Mouse (Mus musculus): ENCODE data around the gene Rbfox3. TPM values are rescaled to one million over a fixed set of nuclear protein-coding genes. Genes with fewer than 3 reads are reported as not detected.

The Rbfox3 gene
- total and polyA plus RNA-seq, 3 experiments, result not detected

DNA sequence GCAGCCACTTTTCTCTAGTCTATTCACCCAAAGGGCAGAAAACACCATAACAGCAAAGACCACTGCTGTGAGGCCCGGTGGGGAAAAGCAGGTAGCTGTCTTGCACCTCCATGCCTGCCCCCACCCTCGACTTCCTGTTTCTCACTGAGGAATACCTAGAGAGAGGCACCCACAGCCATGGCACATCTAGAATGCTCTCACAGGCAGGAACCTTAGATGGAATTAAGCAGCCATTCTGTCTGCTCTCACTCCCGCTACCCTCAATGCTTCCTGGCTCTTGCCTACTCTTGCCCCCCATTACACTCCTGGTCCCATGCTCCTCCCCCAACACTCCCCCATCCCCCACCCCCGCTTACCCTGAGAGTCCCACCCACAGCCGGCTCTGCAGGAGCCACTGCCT lies 20.9 kb downstream of the Rbfox3 start:
- Histone ChIP-seq H3K36me3 (replicated peaks in 1 of 2; ENCODE audit: control insufficient read depth in 1 of 2, insufficient read depth in 1 of 2, low read length in 1 of 2) (no peaks in the 10 kb centered on the region), H3K4me2 (ENCODE audit: insufficient read depth, low read depth, poor library complexity, severe bottlenecking) (no peak overlapping the region), H3K79me2 (replicated peaks; ENCODE audit: control insufficient read depth, extremely low read depth, insufficient read depth, poor library complexity, severe bottlenecking) (no peaks in the 10 kb centered on the region), H3K4me3 (replicated peaks in 1 of 3; ENCODE audit: low read depth in 2 of 3, low read length in 2 of 3, poor library complexity in 1 of 3) (no peak overlapping the region), H3K4me1 (ENCODE audit: control insufficient read depth in 1 of 2, insufficient read depth in 2 of 2) (0 out of 4 replicates have a peak, but pooled peaks cover 0 to 6% of the 10 kb centered on the region in 2 experiments), H3K27ac (ENCODE audit: insufficient read depth, low read depth) (no peak overlapping the region), H3K9me3 (replicated peaks; ENCODE audit: low read length) (peaks cover 4% of the 10 kb centered on the region), H3K9ac (ENCODE audit: insufficient read depth, low read depth) (no peak overlapping the region), H3K27me3 (replicated peaks) (peaks cover 82% of the 10 kb centered on the region)
- no peak for DNase-seq (ENCODE audit: extremely low read depth)
- in situ Hi-C loops (cut with MboI; ENCODE audit: low pct_ligation_motif_present, low pct_unique_long_range_greater_than_20kb, low sequenced_read_pairs) (no loop called here), dilution Hi-C loops (cut with MboI; ENCODE audit: extremely low pct_ligation_motif_present, extremely low pct_unique_long_range_greater_than_20kb, low sequenced_read_pairs) (no loop called here)
- TF ChIP-seq TCF12 (IDR thresholded peaks at IDR 0.05; ENCODE audit: low read depth, low read length) (no peak), POLR2AphosphoS2 (IDR thresholded peaks at IDR 0.05; ENCODE audit: low read depth, low read length) (no peak), GABPA (IDR thresholded peaks at IDR 0.05; ENCODE audit: insufficient replicate concordance, low read depth, low read length) (no peak)

DNA sequence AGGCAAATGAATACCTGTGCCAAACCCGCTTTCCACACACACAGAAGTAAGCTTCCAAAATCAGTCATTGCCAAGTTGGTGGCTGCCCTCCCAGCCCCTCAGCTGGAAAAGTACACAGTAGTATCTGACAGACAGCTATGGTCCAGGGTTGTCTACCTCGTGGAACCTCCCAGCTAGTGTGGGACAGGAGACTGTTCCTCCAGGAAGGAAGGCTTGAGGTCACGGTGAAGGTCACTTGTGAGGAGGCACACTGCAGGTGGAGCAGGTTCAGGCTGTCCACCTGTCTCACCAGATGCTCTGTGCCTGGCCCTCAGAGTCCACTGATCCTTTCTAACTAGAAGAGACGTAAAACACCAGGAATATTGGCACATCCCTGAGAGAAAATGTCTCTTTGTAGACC lies 21.9 kb downstream of the Rbfox3 start:
- Histone ChIP-seq H3K9ac (ENCODE audit: insufficient read depth, low read depth) (no peak overlapping the region), H3K9me3 (replicated peaks; ENCODE audit: low read length) (peaks cover 7% of the 10 kb centered on the region), H3K4me2 (ENCODE audit: insufficient read depth, low read depth, poor library complexity, severe bottlenecking) (no peak overlapping the region), H3K4me3 (replicated peaks in 1 of 3; ENCODE audit: low read depth in 2 of 3, low read length in 2 of 3, poor library complexity in 1 of 3) (no peak overlapping the region), H3K36me3 (replicated peaks in 1 of 2; ENCODE audit: control insufficient read depth in 1 of 2, insufficient read depth in 1 of 2, low read length in 1 of 2) (no peaks in the 10 kb centered on the region), H3K27ac (ENCODE audit: insufficient read depth, low read depth) (no peak overlapping the region), H3K27me3 (replicated peaks) (peaks cover 82% of the 10 kb centered on the region), H3K79me2 (replicated peaks; ENCODE audit: control insufficient read depth, extremely low read depth, insufficient read depth, poor library complexity, severe bottlenecking) (no peaks in the 10 kb centered on the region), H3K4me1 (ENCODE audit: control insufficient read depth in 1 of 2, insufficient read depth in 2 of 2) (0 out of 4 replicates have a peak, but pooled peaks cover 0 to 6% of the 10 kb centered on the region in 2 experiments)
- dilution Hi-C loops (cut with MboI; ENCODE audit: extremely low pct_ligation_motif_present, extremely low pct_unique_long_range_greater_than_20kb, low sequenced_read_pairs), result no loop called here
- no peak for TF ChIP-seq MAX (IDR thresholded peaks at IDR 0.05; ENCODE audit: low read length)
- TF ChIP-seq MEF2A (IDR thresholded peaks at IDR 0.05; ENCODE audit: borderline replicate concordance, low read depth, low read length), result no peak
- TF ChIP-seq RAD21 (IDR thresholded peaks at IDR 0.05; ENCODE audit: low read depth, low read length), result no peak
- no peak for TF ChIP-seq GABPA (IDR thresholded peaks at IDR 0.05; ENCODE audit: insufficient replicate concordance, low read depth, low read length)
- no peak for TF ChIP-seq ELF1 (IDR thresholded peaks at IDR 0.05; ENCODE audit: low read depth, low read length)
- in situ Hi-C loops (cut with MboI; ENCODE audit: low pct_ligation_motif_present, low pct_unique_long_range_greater_than_20kb, low sequenced_read_pairs), result no loop called here
- DNase-seq (ENCODE audit: extremely low read depth), result no peak

DNA sequence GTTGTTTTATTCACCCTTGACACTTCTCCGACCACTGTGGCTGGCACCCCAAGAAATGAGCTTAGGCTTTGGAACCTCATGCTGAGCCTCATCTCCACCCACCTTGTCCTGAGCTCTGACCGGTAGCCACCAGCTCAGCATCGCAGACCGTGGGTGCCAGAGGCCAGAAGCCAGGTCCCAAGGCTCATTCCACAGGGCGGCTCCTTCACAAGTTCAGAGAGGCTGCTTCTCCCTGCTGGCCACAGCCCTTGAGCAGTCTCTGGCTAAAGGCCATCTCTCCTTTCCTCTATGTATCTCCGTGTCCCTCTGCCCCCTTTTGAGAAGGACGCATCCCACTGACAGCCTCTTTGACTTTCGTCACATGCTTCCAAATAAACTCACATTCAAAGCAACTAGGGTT lies 23.0 kb downstream of the Rbfox3 start:
- no peak overlapping the region for H3K9ac ChIP-seq (ENCODE audit: insufficient read depth, low read depth)
- H3K27me3 ChIP-seq (replicated peaks), result peaks cover 84% of the 10 kb centered on the region
- H3K4me2 ChIP-seq (ENCODE audit: insufficient read depth, low read depth, poor library complexity, severe bottlenecking), result no peak overlapping the region
- dilution Hi-C loops (cut with MboI; ENCODE audit: extremely low pct_ligation_motif_present, extremely low pct_unique_long_range_greater_than_20kb, low sequenced_read_pairs), result no loop called here
- no peak overlapping the region for H3K27ac ChIP-seq (ENCODE audit: insufficient read depth, low read depth)
- 0 out of 4 replicates have a peak, but pooled peaks cover 0 to 6% of the 10 kb centered on the region in 2 experiments for H3K4me1 ChIP-seq (ENCODE audit: control insufficient read depth in 1 of 2, insufficient read depth in 2 of 2)
- no peak for TF ChIP-seq MAZ (IDR thresholded peaks at IDR 0.05; ENCODE audit: low read depth, low read length)
- no peak for TF ChIP-seq ZNF384 (IDR thresholded peaks at IDR 0.05; ENCODE audit: low read depth, low read length)
- TF ChIP-seq PAX5 (IDR thresholded peaks at IDR 0.05; ENCODE audit: low read length), result no peak
- TF ChIP-seq ZC3H11A (IDR thresholded peaks at IDR 0.05; ENCODE audit: low read depth, low read length), result no peak
- no peak for TF ChIP-seq JUND (conservative IDR thresholded peaks at IDR 0.05; ENCODE audit: low read depth, low read length)
- no peak for TF ChIP-seq MXI1 (IDR thresholded peaks at IDR 0.05; ENCODE audit: low read depth, low read length)
- no peak for TF ChIP-seq USF2 (conservative IDR thresholded peaks at IDR 0.05; ENCODE audit: low read depth, low read length)
- TF ChIP-seq KAT2A (IDR thresholded peaks at IDR 0.05; ENCODE audit: insufficient replicate concordance, low read length), result no peak
- TF ChIP-seq E2F4 (IDR thresholded peaks at IDR 0.05; ENCODE audit: insufficient replicate concordance, low read depth, low read length), result no peak
- no peak overlapping the region for H3K4me3 ChIP-seq (replicated peaks in 1 of 3; ENCODE audit: low read depth in 2 of 3, low read length in 2 of 3, poor library complexity in 1 of 3)
- no peaks in the 10 kb centered on the region for H3K36me3 ChIP-seq (replicated peaks in 1 of 2; ENCODE audit: control insufficient read depth in 1 of 2, insufficient read depth in 1 of 2, low read length in 1 of 2)
- no peaks in the 10 kb centered on the region for H3K79me2 ChIP-seq (replicated peaks; ENCODE audit: control insufficient read depth, extremely low read depth, insufficient read depth, poor library complexity, severe bottlenecking)
- no peak for DNase-seq (ENCODE audit: extremely low read depth)
- peaks cover 7% of the 10 kb centered on the region for H3K9me3 ChIP-seq (replicated peaks; ENCODE audit: low read length)
- in situ Hi-C loops (cut with MboI; ENCODE audit: low pct_ligation_motif_present, low pct_unique_long_range_greater_than_20kb, low sequenced_read_pairs), result no loop called here

Data from CH12.LX (cell line).